Mouse (Mus musculus) Patski (cell line): Measurements from ENCODE around the gene Slc16a3. TPM values are rescaled to one million over a fixed set of nuclear protein-coding genes. Genes with fewer than 3 reads are reported as not detected.

Experiments used
- ATAC-seq: fragments of 100-300 bp; one replicate; pipeline ENCODE4 v1.8.0; 2021
- CTCF ChIA-PET: fragments of 350-600 bp; sonication (Branson Sonifier 250); formaldehyde crosslinking; loops from one replicate; lab custom pipeline; 2022; ENCODE audit warnings: inconsistent platforms; lab: Charles Lee
- POLR2A ChIA-PET: fragments of 350-600 bp; sonication (Branson Sonifier 250); formaldehyde crosslinking; loops from one replicate; lab custom pipeline; 2022; ENCODE audit warnings: antibody characterized with exemption, inconsistent platforms; lab: Charles Lee
- DNase-seq: peaks from one replicate; pipeline ENCODE4 v3.0.0-alpha.2; 2011; ENCODE audit warnings: low read depth, low spot score
- H3K27me3 ChIP-seq: fragments of 371-371 bp; one replicate; pipeline ENCODE4 v1.5.1; 2021
- CTCF ChIP-seq: fragments of 100-300 bp; IDR thresholded peaks from one replicate; pipeline ENCODE4 v1.5.1; 2021
- in situ Hi-C: fragments of 300-500 bp; cut with MboI; formaldehyde crosslinking; loops from 3 replicates; pipeline ENCODE4 v1.11.1; 2018; ENCODE audit warnings: low pct_unique_long_range_greater_than_20kb, mixed read lengths
- polyA plus RNA-seq: library from polyadenylated mRNA; unstranded; gene quantifications from one replicate; pipeline ENCODE4 v1.2.3, GENCODE M21; 2021

Gene Slc16a3
- polyA plus RNA-seq, 1 experiment from 2014 or later, result 0.39 TPM

- DNase-seq (no peak), ATAC-seq (no peak)
- H3K27me3 ChIP-seq, result no peaks in the 10 kb centered on the region
- in situ Hi-C loops, result no loop called here
- POLR2A ChIA-PET, result no interaction called here
- CTCF ChIA-PET, result interaction anchor here (0.8 kb wide), 1 partner anchor 268 kb away, joined by 3 read pairs; no protein-coding TSS in a partner anchor
- no peak for TF ChIP-seq CTCF
Measured at GRCm38 (mm10) chr11:120917756-120918155, 30.5 kb upstream of the Slc16a3 start.

GRCm38 (mm10) chr11:120922528-120922927, 25.8 kb upstream of the Slc16a3 start:
- TF ChIP-seq CTCF, result no peak
- ATAC-seq (no peak), DNase-seq (no peak)
- H3K27me3 ChIP-seq, result no peaks in the 10 kb centered on the region
- ChIA-PET POLR2A (no interaction called here), CTCF (no interaction called here)
- in situ Hi-C loops, result no loop called here

- ATAC-seq (no peak), DNase-seq (no peak)
- ChIA-PET POLR2A (no interaction called here), CTCF (interaction anchor here (1.5 kb wide), 1 partner anchor 9 kb away, joined by 3 read pairs; no protein-coding TSS in a partner anchor)
- TF ChIP-seq CTCF, result no peak
- H3K27me3 ChIP-seq, result no peaks in the 10 kb centered on the region
- in situ Hi-C loops, result no loop called here
Measured at GRCm38 (mm10) chr11:120928468-120928867, 19.8 kb upstream of the Slc16a3 start.

- ATAC-seq (no peak), DNase-seq (no peak)
- TF ChIP-seq CTCF, result no peak
- H3K27me3 ChIP-seq, result no peaks in the 10 kb centered on the region
- in situ Hi-C loops, result no loop called here
- CTCF ChIA-PET, result no interaction called here
- POLR2A ChIA-PET, result interaction anchor here (0.6 kb wide), 1 partner anchor 277 kb away, joined by 3 read pairs; no protein-coding TSS in a partner anchor
Measured at GRCm38 (mm10) chr11:120931479-120931878, 16.8 kb upstream of the Slc16a3 start.

GRCm38 (mm10) chr11:120932564-120933398, 15.5 kb upstream of the Slc16a3 start, which contains the start of gene Ccdc57:
Ccdc57 (minus strand) TSS chr11:120932872.
- no peaks in the 10 kb centered on the region for H3K27me3 ChIP-seq
- DNase-seq (peak; percentile 38), ATAC-seq (peak; percentile 53)
- ChIA-PET POLR2A (interaction anchor here (1.5 kb wide), 1 partner anchor 28 kb away, joined by 3 read pairs; no protein-coding TSS in a partner anchor), CTCF (no interaction called here)
- in situ Hi-C loops, result no loop called here
- TF ChIP-seq CTCF, result no peak

- POLR2A ChIA-PET, result no interaction called here
- CTCF ChIA-PET, result no interaction called here
- no peak for DNase-seq
- TF ChIP-seq CTCF, result no peak
- ATAC-seq, result no peak
- in situ Hi-C loops, result no loop called here
- H3K27me3 ChIP-seq, result no peaks in the 10 kb centered on the region
Measured at GRCm38 (mm10) chr11:120937976-120938375, 10.3 kb upstream of the Slc16a3 start.

- H3K27me3 ChIP-seq, result no peaks in the 10 kb centered on the region
- POLR2A ChIA-PET, result no interaction called here
- DNase-seq (no peak), ATAC-seq (no peak)
- TF ChIP-seq CTCF, result no peak
- CTCF ChIA-PET, result no interaction called here
- in situ Hi-C loops, result no loop called here
Measured at GRCm38 (mm10) chr11:120938795-120939194, 9.5 kb upstream of the Slc16a3 start.

GRCm38 (mm10) chr11:120939712-120940341, 8.5 kb upstream of the Slc16a3 start:
- TF ChIP-seq CTCF, result no peak
- ChIA-PET CTCF (no interaction called here), POLR2A (interaction anchor here (0.7 kb wide), 1 partner anchor 130 kb away, joined by 9 read pairs; no protein-coding TSS in a partner anchor)
- ATAC-seq (no peak), DNase-seq (no peak)
- in situ Hi-C loops, result no loop called here
- no peaks in the 10 kb centered on the region for H3K27me3 ChIP-seq

GRCm38 (mm10) chr11:120940959-120941358, 7.3 kb upstream of the Slc16a3 start:
- no peak for TF ChIP-seq CTCF
- in situ Hi-C loops, result no loop called here
- H3K27me3 ChIP-seq, result no peaks in the 10 kb centered on the region
- no peak for ATAC-seq
- POLR2A ChIA-PET, result no interaction called here
- DNase-seq, result no peak
- CTCF ChIA-PET, result no interaction called here

GRCm38 (mm10) chr11:120945266-120945665, 3.0 kb upstream of the Slc16a3 start:
- no peak for ATAC-seq
- ChIA-PET POLR2A (no interaction called here), CTCF (no interaction called here)
- no peaks in the 10 kb centered on the region for H3K27me3 ChIP-seq
- no peak for TF ChIP-seq CTCF
- in situ Hi-C loops, result no loop called here
- no peak for DNase-seq

GRCm38 (mm10) chr11:120945926-120946325, 2.4 kb upstream of the Slc16a3 start:
- in situ Hi-C loops, result no loop called here
- ATAC-seq (no peak), DNase-seq (no peak)
- ChIA-PET POLR2A (interaction anchor here (1.0 kb wide), 1 partner anchor 45 kb away, joined by 3 read pairs; the partner anchor contains the start of gene Csnk1d), CTCF (no interaction called here)
- H3K27me3 ChIP-seq, result no peaks in the 10 kb centered on the region
- TF ChIP-seq CTCF, result no peak
